ENCODE assay signal across 31 mouse cellular contexts in the genomic region with DNA sequence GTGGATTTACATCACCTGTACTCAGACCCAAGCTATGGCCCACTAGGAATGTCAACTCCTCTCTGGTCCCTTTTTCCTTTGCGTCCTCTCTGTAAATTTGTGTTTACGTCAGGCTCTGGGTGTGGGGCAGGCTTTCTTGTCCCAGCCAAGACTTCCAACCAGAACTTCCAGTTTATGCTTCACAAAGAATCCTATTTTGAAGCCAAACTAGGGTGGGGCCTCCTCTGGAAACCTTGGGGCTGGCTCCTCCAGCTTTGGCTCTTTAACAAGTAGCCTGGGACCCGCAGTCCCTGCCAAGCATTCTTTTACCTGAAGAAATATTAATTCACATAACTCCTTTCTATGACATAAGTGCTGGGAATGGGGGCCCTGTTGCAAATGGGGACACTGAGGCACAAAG. TPM values are rescaled to one million over a fixed set of nuclear protein-coding genes. Genes with fewer than 3 reads are reported as not detected.
"Had no signal": no experiment of that assay in that cellular context is flagged by ENCODE, and none has a peak within 500 bp of the region (broad histone marks: within the 10 kb centered on the region; RNA-seq: fewer than 3 reads in every experiment).

No protein-coding gene starts in this region.

- H3K9ac ChIP-seq: limb, embryonic 12.5 days; limb, embryonic 15.5 days; liver, embryonic 14.5 days; liver, postnatal 0 days; midbrain, embryonic 15.5 days; neural tube, embryonic 12.5 days; neural tube, embryonic 15.5 days had no signal

- DNase-seq: kidney, adult 18-20 months; kidney, adult 9 months; kidney, postnatal 25 days; layer of hippocampus, adult 9-11 months; liver, postnatal 0 days; right cerebral cortex, adult 18-20 months; right cerebral cortex, postnatal 14 days; thymus, postnatal 25 days had no signal

- H3K9me3 ChIP-seq: limb, embryonic 12.5 days; limb, embryonic 15.5 days; midbrain, embryonic 15.5 days; neural tube, embryonic 12.5 days; neural tube, embryonic 15.5 days had no signal

- H3K4me2 ChIP-seq: limb, embryonic 12.5 days; limb, embryonic 15.5 days; liver, embryonic 11.5 days; midbrain, embryonic 11.5 days; midbrain, embryonic 15.5 days; neural tube, embryonic 12.5 days; neural tube, embryonic 15.5 days had no signal

- H3K27ac ChIP-seq: kidney, postnatal 0 days; layer of hippocampus, adult 2 months; limb, embryonic 12.5 days; limb, embryonic 15.5 days; liver, embryonic 14.5 days; midbrain, embryonic 15.5 days; neural tube, embryonic 12.5 days; neural tube, embryonic 15.5 days had no signal

- H3K36me3 ChIP-seq: limb, embryonic 12.5 days; limb, embryonic 15.5 days; midbrain, embryonic 15.5 days; neural tube, embryonic 12.5 days; neural tube, embryonic 15.5 days had no signal

- H3K4me1 ChIP-seq: midbrain, embryonic 15.5 days; neural tube, embryonic 15.5 days had no signal

- ATAC-seq: inflammation-experienced regulatory T-cells, adult 6 months; intestine, embryonic 16.5 days; liver, postnatal 0 days; midbrain, embryonic 15.5 days had no signal

- H3K27me3 ChIP-seq: limb, embryonic 15.5 days; midbrain, embryonic 15.5 days; neural tube, embryonic 12.5 days had no signal

- H3K4me3 ChIP-seq: layer of hippocampus, adult 2 months; limb, embryonic 12.5 days; limb, embryonic 15.5 days; midbrain, embryonic 15.5 days; neural tube, embryonic 12.5 days; neural tube, embryonic 15.5 days had no signal

RNA-seq across cellular contexts. Expression of a gene that starts 2.3 kb away (rescaled TPM):
- total RNA-seq: layer of hippocampus, adult 2 months; layer of hippocampus, postnatal 25 days; left cerebral cortex, adult 18-20 months; left cerebral cortex, postnatal 10 days; left cerebral cortex, postnatal 36 days; megakaryocyte progenitor cell, adult 5-6 weeks; megakaryocyte-erythroid progenitor cell, adult 5-6 weeks had no signal
- polyA plus RNA-seq: large intestine, adult 2 months; liver, postnatal 0 days had no signal

RNA-seq across cellular contexts. Expression of a gene that starts 19.8 kb away (rescaled TPM):
- total RNA-seq: layer of hippocampus, adult 2 months; layer of hippocampus, postnatal 25 days; left cerebral cortex, adult 18-20 months; left cerebral cortex, postnatal 10 days; left cerebral cortex, postnatal 36 days; megakaryocyte progenitor cell, adult 5-6 weeks; megakaryocyte-erythroid progenitor cell, adult 5-6 weeks had no signal
- polyA plus RNA-seq: inflammation-experienced regulatory T-cells, adult 6 months; kidney, postnatal 0 days; limb, embryonic 12.5 days; limb, embryonic 15.5 days; liver, embryonic 11.5 days; liver, postnatal 0 days; lung, embryonic 16.5 days; midbrain, embryonic 11.5 days; midbrain, embryonic 15.5 days; neural tube, embryonic 12.5 days; neural tube, embryonic 15.5 days; spleen, adult 2 months had no signal

RNA-seq across cellular contexts. Expression of a gene that starts 58.7 kb away (rescaled TPM):
- total RNA-seq: layer of hippocampus, adult 2 months; layer of hippocampus, postnatal 25 days; left cerebral cortex, adult 18-20 months; left cerebral cortex, postnatal 10 days; left cerebral cortex, postnatal 36 days; megakaryocyte progenitor cell, adult 5-6 weeks; megakaryocyte-erythroid progenitor cell, adult 5-6 weeks had no signal
- polyA plus RNA-seq: inflammation-experienced regulatory T-cells, adult 6 months; intestine, embryonic 16.5 days; kidney, postnatal 0 days; large intestine, adult 2 months; limb, embryonic 12.5 days; liver, embryonic 11.5 days; liver, embryonic 14.5 days; liver, postnatal 0 days; lung, embryonic 16.5 days; midbrain, embryonic 11.5 days; midbrain, embryonic 15.5 days; neural tube, embryonic 12.5 days; neural tube, embryonic 15.5 days; spleen, adult 2 months; thymus, postnatal 0 days; urinary bladder, adult 2 months had no signal
